Mouse (Mus musculus): ENCODE results near the gene Nup98.

- TF ChIP-seq POLR2A (IDR thresholded peaks at IDR 0.05; ENCODE audit: borderline replicate concordance, extremely low read depth, insufficient read depth, insufficient read length, poor library complexity, severe bottlenecking) (no peak), CTCF (IDR thresholded peaks at IDR 0.05; ENCODE audit: borderline replicate concordance, extremely low read depth, insufficient read depth, insufficient read length) (no peak)
These were observed 108.5 kb downstream of the Nup98 start, which contains the start of gene Art1 for GRCm38 (mm10) chr7:102101487-102101886.

Data from brain, embryonic 14.5 days (tissue).